14 mouse cellular contexts compared by ENCODE assay signal in genomic region chr2:113459586-113460310, GRCm38 (mm10).
"Had no signal": no experiment of that assay in that cellular context is flagged by ENCODE, and none has a peak within 500 bp of the region (broad histone marks: within the 10 kb centered on the region; RNA-seq: fewer than 3 reads in every experiment).

No protein-coding gene starts in this region.

- H3K4me1 ChIP-seq: liver, embryonic 13.5 days; neural tube, embryonic 12.5 days had no signal

- H3K9me3 ChIP-seq: limb, embryonic 10.5 days; liver, embryonic 13.5 days; neural tube, embryonic 12.5 days had no signal

- H3K9ac ChIP-seq: liver, embryonic 13.5 days; neural tube, embryonic 12.5 days had no signal

- H3K27me3 ChIP-seq: liver, embryonic 13.5 days; neural tube, embryonic 12.5 days had no signal

- H3K4me3 ChIP-seq: left cerebral cortex, adult 2 months; limb, embryonic 10.5 days; liver, embryonic 13.5 days; neural tube, embryonic 12.5 days had no signal

- H3K36me3 ChIP-seq: limb, embryonic 10.5 days; liver, embryonic 13.5 days; neural tube, embryonic 12.5 days had no signal

- ATAC-seq: intestine, postnatal 0 days had no signal

- DNase-seq: kidney, adult 9 months; kidney, postnatal 10 days; liver, embryonic 13.5 days; lung, adult 2 months; lung, postnatal 10 days; midbrain, embryonic 14.5 days; right cerebral cortex, postnatal 14 days; thymus, postnatal 4 days had no signal

- H3K27ac ChIP-seq: left cerebral cortex, adult 2 months; limb, embryonic 10.5 days; liver, embryonic 13.5 days; macrophage; neural tube, embryonic 12.5 days; stomach, postnatal 0 days had no signal

- H3K4me2 ChIP-seq: liver, embryonic 13.5 days; neural tube, embryonic 12.5 days had no signal
